Mouse (Mus musculus): ENCODE measurements around the gene Zfp367.

GRCm38 (mm10) chr13:64183583-64183982 is 30.6 kb upstream of the Zfp367 start:
- no peak for TF ChIP-seq CTCF (IDR thresholded peaks at IDR 0.05; ENCODE audit: control insufficient read depth, insufficient read depth, insufficient read length)
- no peak for TF ChIP-seq USF1 (IDR thresholded peaks at IDR 0.05; ENCODE audit: low read depth)
- no peak for TF ChIP-seq MAX (IDR thresholded peaks at IDR 0.05)
- TF ChIP-seq FOSL1 (IDR thresholded peaks at IDR 0.05; ENCODE audit: insufficient read depth, low read length, poor library complexity, severe bottlenecking): no peak
- no peak for TF ChIP-seq MYOG (IDR thresholded peaks at IDR 0.05; ENCODE audit: control insufficient read depth, extremely low read depth, insufficient read length)
- no peak for TF ChIP-seq CEBPB (IDR thresholded peaks at IDR 0.05; ENCODE audit: low read depth)
